12 mouse cellular contexts compared by ENCODE assay signal in genomic region chr17:73571961-73572360, GRCm38 (mm10).
DNase-seq lines count a peak whose midpoint lies in the region; ATAC-seq and TF ChIP-seq lines count a peak whose summit lies in the region.
"Had no signal": no experiment of that assay in that cellular context is flagged by ENCODE, and none has a peak within 500 bp of the region (broad histone marks: within the 10 kb centered on the region; RNA-seq: fewer than 3 reads in every experiment).

No protein-coding gene starts in this region.

- 58% methylated on average over 4 of the region's 4 CpGs for WGBS in hindbrain, embryonic 16.5 days

- no peaks in the 10 kb centered on the region for H3K27me3 ChIP-seq in hindbrain, embryonic 16.5 days (replicated peaks; ENCODE audit: control insufficient read depth, insufficient read depth, low read length)
- H3K27me3 ChIP-seq: embryonic facial prominence, embryonic 15.5 days; heart, embryonic 12.5 days; hindbrain, embryonic 15.5 days had no signal

- H3K4me1 ChIP-seq in hindbrain, embryonic 16.5 days (ENCODE audit: control insufficient read depth, insufficient read depth, low read depth, low read length), result no peaks in the 10 kb centered on the region
- H3K4me1 ChIP-seq: embryonic facial prominence, embryonic 15.5 days had no signal

- ATAC-seq in hindbrain, embryonic 16.5 days, result no peak

- peak; percentile 3 to 9 for DNase-seq in cerebellum, adult 18-20 months
- DNase-seq in cerebellum, adult 11 months, result no peak
- DNase-seq in layer of hippocampus, adult 2 months (ENCODE audit: low spot score in 2 of 2), result peak; percentile 36 to 39
- DNase-seq in layer of hippocampus, adult 9-11 months, result no peak
- peak; percentile 28 to 41 for DNase-seq in left cerebral cortex, adult 18-20 months (ENCODE audit: low spot score in 2 of 2)
- peak; percentile 67 for DNase-seq in telencephalon, adult 2 months (ENCODE audit: low read depth, low spot score)
- no peak for DNase-seq in T-cell, adult 2 months (ENCODE audit: low spot score)

- H3K27ac ChIP-seq in layer of hippocampus, adult 2 months, result no peak overlapping the region
- no peak overlapping the region for H3K27ac ChIP-seq in hindbrain, embryonic 16.5 days (ENCODE audit: low read depth, low read length)
- H3K27ac ChIP-seq: embryonic facial prominence, embryonic 15.5 days; forebrain, embryonic 10.5 days; hindbrain, embryonic 15.5 days had no signal

- no peak overlapping the region for H3K4me3 ChIP-seq in layer of hippocampus, adult 2 months
- H3K4me3 ChIP-seq in hindbrain, embryonic 16.5 days (ENCODE audit: low read length), result no peak overlapping the region
- H3K4me3 ChIP-seq: embryonic facial prominence, embryonic 15.5 days; forebrain, embryonic 10.5 days; heart, embryonic 12.5 days; hindbrain, embryonic 15.5 days had no signal

- no peaks in the 10 kb centered on the region for H3K9me3 ChIP-seq in hindbrain, embryonic 16.5 days (ENCODE audit: control insufficient read depth, low read length)
- H3K9me3 ChIP-seq: embryonic facial prominence, embryonic 15.5 days; forebrain, embryonic 10.5 days; heart, embryonic 12.5 days; hindbrain, embryonic 15.5 days had no signal

- no peak for TF ChIP-seq CTCF in layer of hippocampus, adult 2 months (conservative IDR thresholded peaks at IDR 0.05)

- no peak overlapping the region for H3K9ac ChIP-seq in hindbrain, embryonic 16.5 days (ENCODE audit: low read depth, low read length)
- H3K9ac ChIP-seq: embryonic facial prominence, embryonic 15.5 days; heart, embryonic 12.5 days; hindbrain, embryonic 15.5 days had no signal

- H3K4me2 ChIP-seq in hindbrain, embryonic 16.5 days (ENCODE audit: low read length), result no peak overlapping the region
- H3K4me2 ChIP-seq: embryonic facial prominence, embryonic 15.5 days; heart, embryonic 12.5 days; hindbrain, embryonic 15.5 days had no signal

- H3K36me3 ChIP-seq in hindbrain, embryonic 16.5 days (ENCODE audit: control insufficient read depth, insufficient read depth, low read length), result no peaks in the 10 kb centered on the region
- H3K36me3 ChIP-seq: embryonic facial prominence, embryonic 15.5 days; forebrain, embryonic 10.5 days; heart, embryonic 12.5 days; hindbrain, embryonic 15.5 days had no signal

Comparison
In these comparisons a context has a peak if more than half of its experiments do, and no peak if none do; other contexts are left out.
1. DNase-seq: peak in cerebellum, adult 18-20 months (2 of 2), layer of hippocampus, adult 2 months (2 of 2), left cerebral cortex, adult 18-20 months (2 of 2) and telencephalon, adult 2 months (single experiment); none in cerebellum, adult 11 months (single experiment), layer of hippocampus, adult 9-11 months (single experiment) and T-cell, adult 2 months (single experiment).